Mouse (Mus musculus): Measurements from ENCODE around the gene Pibf1. TPM values are rescaled to one million over a fixed set of nuclear protein-coding genes. Genes with fewer than 3 reads are reported as not detected.

Gene Pibf1
- 10 to 100 TPM; 24.4 to 25.8 TPM for total RNA-seq (2023)

DNA sequence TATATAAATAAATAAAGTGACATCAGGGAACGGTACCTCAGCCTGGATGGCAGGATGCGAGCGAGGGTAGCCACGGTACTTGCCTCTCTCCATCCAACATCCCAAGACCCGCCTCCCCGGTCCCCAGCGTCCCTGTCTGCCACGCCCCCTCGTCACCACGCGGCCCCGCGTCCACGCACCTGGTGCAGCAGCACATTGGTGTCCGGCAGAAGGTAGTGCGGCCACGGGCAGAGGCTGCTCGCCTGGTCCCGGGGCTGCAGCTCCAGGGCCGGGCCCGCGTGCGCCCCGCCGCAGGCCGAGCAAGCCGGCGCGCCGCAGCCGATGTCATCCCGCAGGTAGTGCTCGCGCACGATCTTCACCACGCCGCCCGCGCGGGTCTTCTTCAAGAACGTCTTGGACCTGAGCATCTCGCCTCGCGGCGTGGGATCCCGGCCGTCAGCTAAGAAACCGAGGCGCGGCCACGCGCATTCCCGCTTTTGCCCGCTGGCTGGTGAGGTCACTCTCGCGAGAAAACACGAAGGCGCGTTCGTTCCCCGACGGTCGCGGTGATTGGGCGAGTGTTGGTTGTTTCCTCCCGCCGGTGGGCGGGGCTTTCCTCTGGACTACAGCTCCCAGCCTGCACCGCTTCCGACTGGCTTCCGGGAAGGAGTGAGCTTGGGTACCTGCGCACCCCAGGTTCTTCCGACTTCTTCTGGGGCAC, at the start of gene Pibf1, which contains the start of gene Dis3:
Gene Pibf1, plus strand, starts transcription at position 158 of the 700 bp plus-strand sequence.
Gene Dis3, minus strand, starts transcription at position 504 of the 700 bp plus-strand sequence.

DNA sequence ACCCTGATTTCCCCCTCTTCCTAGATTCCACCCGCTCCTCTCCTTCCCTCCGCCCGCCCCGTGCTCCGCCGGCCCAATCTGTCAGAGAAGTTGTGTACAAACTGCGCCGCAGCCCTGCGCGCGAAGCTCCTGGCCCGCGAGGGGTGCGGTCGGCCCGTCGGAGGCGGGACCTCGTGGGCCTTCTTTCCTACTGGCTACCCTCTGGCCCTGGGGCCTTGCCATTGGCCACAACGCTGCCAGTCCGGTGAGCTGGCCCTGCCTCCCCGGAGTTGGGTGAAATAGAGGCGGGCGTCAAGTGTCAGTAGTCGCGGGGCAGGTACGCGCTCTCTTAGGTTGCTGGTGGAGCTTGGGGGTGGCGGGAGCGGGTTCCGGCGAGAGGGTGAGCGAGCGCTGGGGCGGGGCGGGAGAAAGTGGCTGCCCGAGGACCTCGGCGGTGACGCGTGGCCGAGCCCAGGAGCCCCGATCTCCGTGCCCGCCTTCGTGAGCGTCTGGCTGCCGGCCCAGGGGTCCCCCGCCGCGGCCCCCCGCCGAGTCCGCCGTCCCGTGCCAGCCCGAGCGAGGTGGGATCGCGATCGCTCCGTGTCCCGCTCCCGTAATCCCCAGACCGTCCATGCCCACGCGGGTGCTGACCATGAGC, 199.3 kb downstream of the Pibf1 start, which contains the start of gene Klf5:
Gene Klf5, plus strand, starts transcription at position 307 of the 637 bp plus-strand sequence.

Other genes starting within 250 kb of the Pibf1 start
- 10 to 100 TPM in 1 of 2 experiments, not detected in 1; 10.1 TPM for gene Rpl36a-ps1, start 105.1 kb upstream of the Pibf1 start, total RNA-seq (2023)
- 10 to 100 TPM; 29.3 to 32.1 TPM for gene Mzt1, start 53.3 kb upstream of the Pibf1 start, total RNA-seq (2023)
- 10 to 100 TPM; 15.9 to 16.6 TPM for gene Bora, start 53.2 kb upstream of the Pibf1 start, total RNA-seq (2023)
- 10 to 100 TPM; 35.7 to 36.2 TPM for gene Dis3, start 346 bp downstream of the Pibf1 start, total RNA-seq (2023)
- under 1 TPM; 0.53 to 0.96 TPM for gene Klf5, start 199.3 kb downstream of the Pibf1 start, total RNA-seq (2023)

All from B cell, adult 67 days (primary cell).